Mouse (Mus musculus): ENCODE results near the gene Arl5c.

Arl5c gene

GRCm38 (mm10) chr11:98018858-98019641 lies 23.1 kb upstream of the Arl5c start:
- DNase-seq = peak; percentile 61 to 69

GRCm38 (mm10) chr11:98018222-98018621 lies 22.2 kb upstream of the Arl5c start:
- no peak for DNase-seq

GRCm38 (mm10) chr11:98016824-98017223 lies 20.8 kb upstream of the Arl5c start:
- DNase-seq = no peak

- DNase-seq = no peak
Measured at GRCm38 (mm10) chr11:98016177-98016576, 20.2 kb upstream of the Arl5c start.

GRCm38 (mm10) chr11:98012831-98013230 lies 16.9 kb upstream of the Arl5c start:
- DNase-seq = no peak

GRCm38 (mm10) chr11:98011716-98012115 lies 15.7 kb upstream of the Arl5c start:
- no peak for DNase-seq

- no peak for DNase-seq
Measured at GRCm38 (mm10) chr11:98008087-98008486, 12.1 kb upstream of the Arl5c start.

GRCm38 (mm10) chr11:98005686-98006085 lies 9.7 kb upstream of the Arl5c start:
- DNase-seq = no peak

GRCm38 (mm10) chr11:98005076-98005475 lies 9.1 kb upstream of the Arl5c start:
- DNase-seq = peak in 1 of 2 experiments; percentile 54

GRCm38 (mm10) chr11:98004161-98004560 lies 8.2 kb upstream of the Arl5c start:
- DNase-seq = no peak

GRCm38 (mm10) chr11:98003171-98003671 lies 7.2 kb upstream of the Arl5c start:
- DNase-seq = no peak

GRCm38 (mm10) chr11:98002627-98003026 lies 6.6 kb upstream of the Arl5c start:
- peak; percentile 89 to 95 for DNase-seq

- DNase-seq = no peak
Measured at GRCm38 (mm10) chr11:98001986-98002385, 6.0 kb upstream of the Arl5c start.

- DNase-seq = no peak
Measured at GRCm38 (mm10) chr11:98001351-98001824, 5.4 kb upstream of the Arl5c start.

- DNase-seq = no peak
Measured at GRCm38 (mm10) chr11:98000378-98001140, 4.6 kb upstream of the Arl5c start.

GRCm38 (mm10) chr11:97999748-98000147 lies 3.8 kb upstream of the Arl5c start:
- DNase-seq = no peak

- DNase-seq = no peak
Measured at GRCm38 (mm10) chr11:97998898-97999608, 3.1 kb upstream of the Arl5c start.

- DNase-seq = no peak
Measured at GRCm38 (mm10) chr11:97998074-97998793, 2.3 kb upstream of the Arl5c start.

GRCm38 (mm10) chr11:97997387-97997960 lies 1.5 kb upstream of the Arl5c start:
- DNase-seq = no peak

GRCm38 (mm10) chr11:97996691-97997090 lies 710 bp upstream of the Arl5c start:
- no peak for DNase-seq

- peak; percentile 85 to 87 for DNase-seq
Measured at GRCm38 (mm10) chr11:97994539-97995100, 1.4 kb downstream of the Arl5c start.

Measured in cerebellum, postnatal 10 days (tissue).